20 mouse cellular contexts compared by ENCODE assay signal in the genomic region with DNA sequence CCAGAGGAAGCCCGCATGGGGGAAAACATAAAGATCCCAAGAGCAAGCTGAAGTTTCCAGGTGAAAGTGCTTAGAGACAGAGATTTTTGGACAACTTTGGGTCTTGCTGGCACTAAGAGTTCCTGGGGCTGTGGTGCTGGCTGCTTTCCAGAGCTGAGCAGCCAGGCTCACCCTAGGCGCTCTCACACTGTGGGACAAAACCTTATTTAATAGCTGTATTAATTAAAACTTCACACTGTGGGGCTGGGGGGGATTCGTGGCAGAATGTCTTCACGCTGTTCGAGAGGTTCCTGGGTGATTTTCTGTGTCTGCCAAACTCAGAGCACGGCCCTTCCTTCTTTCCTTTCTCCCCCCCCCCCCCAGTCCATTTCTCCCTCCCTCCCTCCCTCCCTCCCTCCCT.
"Had no signal": no experiment of that assay in that cellular context is flagged by ENCODE, and none has a peak within 500 bp of the region (broad histone marks: within the 10 kb centered on the region; RNA-seq: fewer than 3 reads in every experiment).

No protein-coding gene starts in this region.

- H3K27ac ChIP-seq: limb, embryonic 12.5 days; limb, embryonic 15.5 days; liver, embryonic 14.5 days; macrophage; midbrain, embryonic 15.5 days; neural tube, embryonic 13.5 days; stomach, embryonic 15.5 days had no signal

- H3K36me3 ChIP-seq: limb, embryonic 12.5 days; limb, embryonic 15.5 days; midbrain, embryonic 15.5 days; neural tube, embryonic 13.5 days; stomach, embryonic 15.5 days had no signal

- DNase-seq: kidney, adult 9 months; kidney, postnatal 14 days; kidney, postnatal 4 days; layer of hippocampus, adult 9-11 months; liver, postnatal 0 days; lung, embryonic 14.5 days; retina, postnatal 1 day; right cerebral cortex, postnatal 25 days; spleen, adult 18-20 months; thymus, postnatal 25 days had no signal

- ATAC-seq: liver, postnatal 0 days; lung, postnatal 0 days; midbrain, embryonic 15.5 days had no signal

- H3K9ac ChIP-seq: limb, embryonic 12.5 days; limb, embryonic 15.5 days; liver, embryonic 14.5 days; liver, postnatal 0 days; lung, embryonic 14.5 days; midbrain, embryonic 15.5 days; neural tube, embryonic 13.5 days; stomach, embryonic 15.5 days had no signal

- H3K9me3 ChIP-seq: limb, embryonic 12.5 days; limb, embryonic 15.5 days; midbrain, embryonic 15.5 days; neural tube, embryonic 13.5 days; stomach, embryonic 15.5 days had no signal

- H3K4me1 ChIP-seq: midbrain, embryonic 15.5 days; stomach, embryonic 15.5 days had no signal

- H3K27me3 ChIP-seq: limb, embryonic 12.5 days; limb, embryonic 15.5 days; midbrain, embryonic 15.5 days; neural tube, embryonic 13.5 days; stomach, embryonic 15.5 days had no signal

- H3K4me2 ChIP-seq: limb, embryonic 12.5 days; limb, embryonic 15.5 days; liver, embryonic 11.5 days; lung, embryonic 14.5 days; midbrain, embryonic 15.5 days; neural tube, embryonic 13.5 days; stomach, embryonic 15.5 days had no signal

- H3K4me3 ChIP-seq: limb, embryonic 12.5 days; limb, embryonic 15.5 days; midbrain, embryonic 15.5 days; myocyte; neural tube, embryonic 13.5 days; stomach, embryonic 15.5 days had no signal
